Mouse (Mus musculus) kidney, embryonic 14.5 days (tissue): ENCODE measurements around the gene Med26. TPM values are rescaled to one million over a fixed set of nuclear protein-coding genes. Genes with fewer than 3 reads are reported as not detected.

Source experiments
- ATAC-seq: fragments of 200-750 bp; cut with Nextera tagmentation; 2 replicates; pipeline ENCODE4 v1.8.0; 2017; ENCODE audit warnings: moderate number of reproducible peaks, mild to moderate bottlenecking, moderate TSS enrichment, moderate library complexity; ENCODE audit not compliant: low FRiP score, low TSS enrichment
- H3K27ac ChIP-seq: fragments of 300-500 bp; sonication (generic); 2 replicates; pipeline ENCODE4 v1.5.1; 2014; ENCODE audit warnings: low read depth, mild to moderate bottlenecking, low read length, moderate library complexity, mixed read lengths
- H3K27me3 ChIP-seq: fragments of 300-500 bp; sonication (generic); 2 replicates; pipeline ENCODE4 v1.6.1; 2014; ENCODE audit warnings: mild to moderate bottlenecking, low read length; ENCODE audit not compliant: control insufficient read depth, insufficient read depth
- H3K36me3 ChIP-seq: fragments of 300-500 bp; sonication (generic); 2 replicates; pipeline ENCODE4 v1.6.1; 2014; ENCODE audit warnings: low read length, mixed read lengths; ENCODE audit not compliant: control insufficient read depth, insufficient read depth
- H3K4me1 ChIP-seq: fragments of 300-500 bp; sonication (generic); 2 replicates; pipeline ENCODE4 v1.6.1; 2014; ENCODE audit warnings: low read length, mixed read lengths; ENCODE audit not compliant: control insufficient read depth, insufficient read depth
- H3K4me2 ChIP-seq: fragments of 300-500 bp; sonication (generic); replicated peaks from 2 replicates; pipeline ENCODE4 v1.6.1; 2014; ENCODE audit warnings: low read depth, mild to moderate bottlenecking, low read length
- H3K4me3 ChIP-seq: fragments of 300-500 bp; sonication (generic); 2 replicates; pipeline ENCODE4 v1.5.1; 2014; ENCODE audit warnings: mild to moderate bottlenecking, low read length
- H3K9ac ChIP-seq: fragments of 300-500 bp; sonication (generic); 2 replicates; pipeline ENCODE4 v1.6.1; 2014; ENCODE audit warnings: low read depth, mild to moderate bottlenecking, low read length, moderate library complexity
- H3K9me3 ChIP-seq: fragments of 300-500 bp; sonication (generic); 2 replicates; pipeline ENCODE4 v1.6.1; 2016; ENCODE audit warnings: low read length; ENCODE audit not compliant: control insufficient read depth
- WGBS: fragments of 180-500 bp; shearing (Covaris S2); extraction: QIAGEN DNeasy Blood & Tissue Kit; methylation state at CpG from one replicate; pipeline ENCODE4 v1.1.7; 2014; 5-methylcytosine and 5-hydroxymethylcytosine counted together
- polyA plus RNA-seq: library from polyadenylated mRNA; unstranded; fragments of >200 nt; fragmentation: Nextera tagmentation; extraction: Ambion mirVana; gene quantifications from 2 replicates; pipeline ENCODE4 v1.2.1, GENCODE M21; 2014

Med26 gene
- polyA plus RNA-seq, 1 experiment from 2014 or later, result 15.8 TPM

DNA sequence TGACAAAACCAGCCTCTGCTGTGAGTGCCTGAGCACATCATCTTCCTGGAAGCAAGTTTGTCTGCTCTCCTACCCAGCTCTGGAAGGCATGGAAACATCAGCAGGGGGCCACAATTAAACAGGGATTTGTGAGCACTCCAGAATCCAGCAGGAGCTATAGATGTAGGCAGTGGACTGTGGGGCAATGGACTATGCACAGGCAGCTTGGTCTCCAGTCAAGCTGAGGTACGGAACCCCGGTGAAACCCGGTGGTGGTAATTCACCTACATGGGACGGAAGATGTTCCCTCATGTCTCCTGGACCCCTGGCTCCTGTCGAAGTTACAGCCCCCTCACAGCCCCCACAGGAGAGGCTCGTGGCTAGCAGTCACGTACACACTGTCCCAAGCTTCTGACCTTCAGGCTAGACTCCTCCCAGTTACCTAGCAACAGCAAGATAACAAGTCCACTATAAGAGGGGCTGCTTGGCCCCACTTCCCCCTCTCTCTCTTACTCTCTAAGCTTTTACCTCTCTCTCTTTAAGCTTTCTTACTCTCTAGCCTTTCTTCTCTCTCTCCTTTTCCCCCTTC is 30.6 kb downstream of the Med26 start:
- no peaks in the 10 kb centered on the region for H3K9me3 ChIP-seq
- H3K9ac ChIP-seq, result no peak overlapping the region
- no peaks in the 10 kb centered on the region; the same call in 1 of the 2 replicates for H3K36me3 ChIP-seq
- ATAC-seq, result no peak
- 72% methylated on average over 7 of the region's 7 CpGs for WGBS
- H3K4me2 ChIP-seq, result no peak overlapping the region
- no peaks in the 10 kb centered on the region for H3K4me1 ChIP-seq
- H3K4me3 ChIP-seq, result no peak overlapping the region
- no peaks in the 10 kb centered on the region for H3K27me3 ChIP-seq
- H3K27ac ChIP-seq, result no peak overlapping the region

DNA sequence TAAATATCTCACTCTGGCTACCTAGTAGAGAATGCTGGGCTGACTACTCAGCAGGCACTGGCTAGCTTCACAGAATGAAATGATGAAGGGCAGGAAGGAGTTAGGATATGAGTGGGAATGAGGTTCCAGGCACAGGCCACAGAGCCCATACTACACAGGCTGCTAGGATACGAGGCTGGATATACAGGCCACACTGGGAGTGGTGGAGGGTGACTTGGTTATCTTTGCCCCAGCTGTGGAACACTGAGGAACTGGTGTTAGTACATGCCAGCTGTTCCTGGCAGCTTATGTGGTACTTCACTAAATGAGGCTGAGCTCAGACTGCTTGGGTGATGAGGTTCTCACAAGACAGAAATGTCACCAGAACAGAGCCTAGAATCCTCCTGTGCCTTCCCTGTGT is 34.9 kb downstream of the Med26 start:
- H3K27me3 ChIP-seq, result no peaks in the 10 kb centered on the region
- no peaks in the 10 kb centered on the region for H3K9me3 ChIP-seq
- WGBS, result 84% methylated on average over 1 of the region's 1 CpGs
- no peaks in the 10 kb centered on the region for H3K4me1 ChIP-seq
- no peak for ATAC-seq
- no peak overlapping the region for H3K9ac ChIP-seq
- no peak overlapping the region for H3K4me2 ChIP-seq
- no peaks in the 10 kb centered on the region; the same call in 1 of the 2 replicates for H3K36me3 ChIP-seq
- H3K4me3 ChIP-seq, result no peak overlapping the region
- H3K27ac ChIP-seq, result no peak overlapping the region

DNA sequence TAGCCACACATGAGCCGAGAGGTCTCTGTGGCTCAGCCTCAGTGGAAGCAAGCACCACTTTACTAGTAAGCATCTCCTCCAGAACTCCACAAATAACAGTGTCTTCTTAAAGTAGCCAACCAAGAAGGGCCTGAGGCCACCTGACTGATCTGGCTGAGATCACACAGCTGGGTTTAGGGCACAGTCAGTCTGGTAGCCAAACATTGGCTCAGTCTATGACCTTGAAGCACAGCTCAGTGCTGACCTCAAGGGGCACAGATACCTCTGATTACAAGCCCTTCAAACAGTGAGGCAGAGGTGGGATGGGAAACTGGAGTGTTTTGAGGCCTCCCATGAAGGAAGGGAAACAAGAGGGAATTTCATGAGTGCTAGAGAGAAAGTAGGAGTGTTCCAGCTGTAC is 35.4 kb downstream of the Med26 start:
- H3K4me2 ChIP-seq, result no peak overlapping the region
- WGBS, result 90% methylated on average over 1 of the region's 1 CpGs
- H3K4me1 ChIP-seq, result no peaks in the 10 kb centered on the region
- no peaks in the 10 kb centered on the region for H3K9me3 ChIP-seq
- no peak overlapping the region for H3K27ac ChIP-seq
- H3K9ac ChIP-seq, result no peak overlapping the region
- no peak for ATAC-seq
- H3K36me3 ChIP-seq, result no peaks in the 10 kb centered on the region; the same call in 1 of the 2 replicates
- no peaks in the 10 kb centered on the region for H3K27me3 ChIP-seq
- H3K4me3 ChIP-seq, result no peak overlapping the region

DNA sequence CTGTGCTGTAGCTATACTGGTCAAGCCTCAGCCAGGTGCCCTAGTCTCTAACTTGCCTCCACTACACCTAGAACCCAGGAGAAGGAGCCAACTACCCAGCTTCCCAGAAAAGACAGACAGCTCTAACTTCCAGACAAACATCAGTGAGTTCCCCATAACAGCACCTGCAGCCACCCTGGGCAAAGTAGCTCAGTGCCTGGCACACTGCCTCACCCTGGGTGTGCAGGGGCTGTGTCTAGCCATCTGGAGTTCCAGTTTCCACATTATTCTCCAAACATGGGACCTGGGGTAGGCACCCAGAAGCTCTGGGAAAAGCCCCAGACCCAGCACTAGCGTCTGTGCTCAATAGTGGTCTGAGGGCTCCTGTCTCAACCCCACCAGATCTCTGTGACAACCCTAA is 40.6 kb downstream of the Med26 start:
- H3K27me3 ChIP-seq, result no peaks in the 10 kb centered on the region
- H3K27ac ChIP-seq, result no peak overlapping the region
- no peak overlapping the region for H3K9ac ChIP-seq
- WGBS, result 100% methylated on average over 1 of the region's 1 CpGs
- no peaks in the 10 kb centered on the region for H3K9me3 ChIP-seq
- ATAC-seq, result no peak
- H3K4me2 ChIP-seq, result no peak overlapping the region
- H3K36me3 ChIP-seq, result peaks cover 4% of the 10 kb centered on the region; the same call in 1 of the 2 replicates
- H3K4me3 ChIP-seq, result no peak overlapping the region
- no peaks in the 10 kb centered on the region for H3K4me1 ChIP-seq

DNA sequence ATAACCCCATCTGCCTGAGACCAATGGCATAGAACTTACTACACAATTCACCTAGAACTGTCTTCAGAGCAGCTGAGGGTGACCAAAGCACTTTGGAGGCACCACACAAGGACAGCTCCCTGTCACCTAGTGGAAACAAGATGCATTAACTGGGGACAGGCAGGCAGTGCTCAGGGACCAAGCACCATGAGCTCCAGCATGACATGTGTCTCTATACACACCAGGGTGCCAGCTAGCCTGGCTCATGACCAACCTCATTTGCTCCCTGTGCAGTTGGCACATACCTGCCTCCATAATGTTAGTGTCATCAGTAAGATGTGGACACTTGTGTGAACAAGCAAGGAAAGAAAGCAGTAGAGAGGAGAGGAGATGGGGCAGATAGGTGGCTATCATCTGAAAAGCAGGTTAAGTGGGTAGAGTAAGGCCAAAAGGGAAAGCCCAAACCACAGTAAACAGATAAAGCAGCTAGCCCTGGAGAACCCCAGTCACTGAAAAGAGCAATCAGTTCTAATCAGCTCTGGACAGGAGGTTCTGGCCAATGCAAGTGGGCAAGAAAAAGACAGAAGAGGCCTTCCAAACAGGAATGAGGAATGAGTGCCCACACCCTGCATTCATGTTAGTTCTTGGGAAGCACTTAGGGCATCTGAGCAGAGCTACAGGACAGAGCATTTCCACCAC is 43.3 kb downstream of the Med26 start:
- Histone ChIP-seq H3K4me3 (no peak overlapping the region), H3K36me3 (peaks cover 6% of the 10 kb centered on the region; the same call in 1 of the 2 replicates), H3K27me3 (no peaks in the 10 kb centered on the region), H3K9ac (no peak overlapping the region), H3K4me2 (no peak overlapping the region), H3K9me3 (no peaks in the 10 kb centered on the region), H3K4me1 (no peaks in the 10 kb centered on the region), H3K27ac (no peak overlapping the region)
- no peak for ATAC-seq

DNA sequence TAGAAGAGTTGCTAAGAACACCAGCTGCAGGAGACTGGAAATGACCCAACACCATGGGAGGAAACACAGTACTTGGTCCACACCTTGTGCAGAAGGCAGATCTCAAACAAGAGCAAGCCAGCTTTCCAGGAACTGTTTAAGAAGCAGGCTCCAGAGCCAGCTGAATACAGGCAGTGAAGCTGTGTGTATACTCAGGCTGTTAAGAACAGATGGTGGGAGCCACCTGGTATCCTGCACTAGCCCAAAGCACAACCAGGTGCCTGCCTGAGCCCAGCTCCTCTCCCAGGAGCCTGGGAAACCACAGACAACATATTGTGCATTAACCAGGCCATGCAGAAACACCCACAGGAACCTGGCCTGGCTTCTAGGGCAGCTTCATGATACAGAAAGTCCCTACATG is 43.9 kb downstream of the Med26 start:
- H3K27ac ChIP-seq, result no peak overlapping the region
- H3K4me2 ChIP-seq, result no peak overlapping the region
- no peaks in the 10 kb centered on the region for H3K4me1 ChIP-seq
- H3K9me3 ChIP-seq, result no peaks in the 10 kb centered on the region
- no peak overlapping the region for H3K4me3 ChIP-seq
- H3K9ac ChIP-seq, result no peak overlapping the region
- ATAC-seq, result no peak
- H3K36me3 ChIP-seq, result peaks cover 6% of the 10 kb centered on the region; the same call in 1 of the 2 replicates
- no peaks in the 10 kb centered on the region for H3K27me3 ChIP-seq

DNA sequence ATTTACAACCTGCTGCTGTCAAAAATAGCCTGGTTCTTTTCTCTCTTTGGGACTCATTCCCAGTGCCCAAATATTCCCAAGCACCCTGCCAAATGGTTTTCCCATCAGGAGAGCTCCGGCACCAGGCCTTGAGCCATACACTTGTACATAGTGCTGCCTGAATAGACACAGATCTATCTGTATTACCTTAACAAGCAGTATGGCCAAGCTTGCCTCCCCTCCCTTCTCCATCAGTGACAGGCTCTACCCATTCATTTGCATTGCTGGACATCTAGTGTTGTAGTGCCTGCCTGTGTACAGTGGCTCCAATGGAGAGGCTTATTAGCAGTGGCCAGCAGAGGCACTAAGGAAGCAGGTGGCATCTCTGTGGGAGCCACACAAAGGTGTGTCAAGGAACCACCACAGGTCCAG is 47.5 kb downstream of the Med26 start:
- H3K36me3 ChIP-seq, result peaks cover 22% of the 10 kb centered on the region
- no peak overlapping the region for H3K9ac ChIP-seq
- no peak for ATAC-seq
- H3K27me3 ChIP-seq, result no peaks in the 10 kb centered on the region
- H3K4me1 ChIP-seq, result no peaks in the 10 kb centered on the region
- H3K9me3 ChIP-seq, result no peaks in the 10 kb centered on the region
- no peak overlapping the region for H3K27ac ChIP-seq
- no peak overlapping the region for H3K4me2 ChIP-seq
- 100% methylated on average over 1 of the region's 1 CpGs for WGBS
- no peak overlapping the region for H3K4me3 ChIP-seq

DNA sequence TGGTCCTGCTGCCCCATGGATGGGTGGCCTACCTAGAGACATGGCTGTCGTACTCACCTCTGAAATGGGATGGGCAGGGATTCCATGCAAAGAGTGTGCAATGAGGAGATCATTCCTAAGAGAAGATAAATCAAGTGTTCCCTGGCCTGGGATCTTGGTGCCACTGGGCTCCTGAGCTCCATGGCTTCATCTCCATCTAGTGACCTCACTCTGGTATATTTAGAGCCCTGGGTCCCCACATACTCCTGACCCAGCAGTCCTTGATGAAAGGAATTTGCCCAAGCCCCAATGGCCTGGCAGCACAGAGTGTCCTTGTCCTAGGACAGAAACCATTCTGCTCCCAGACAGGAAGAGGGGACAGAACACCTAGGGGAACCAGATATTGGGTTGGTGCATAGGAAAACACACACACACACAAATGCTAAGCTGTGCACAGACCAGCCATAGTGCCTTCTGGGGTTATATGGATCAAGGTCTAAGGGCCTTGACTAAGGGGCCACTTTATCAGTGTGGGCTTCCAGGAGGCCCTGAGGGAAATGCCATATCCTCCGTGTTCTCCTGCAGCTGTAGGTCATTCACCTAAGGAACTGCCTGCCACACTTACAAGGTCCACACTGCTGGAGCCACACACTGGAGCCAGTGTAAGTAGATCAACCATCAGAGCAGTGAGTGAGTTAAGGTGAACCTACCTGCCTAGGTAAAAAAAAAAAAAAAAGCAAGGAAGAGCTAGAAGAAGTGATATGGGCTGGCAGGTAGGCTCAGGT is 48.4 kb downstream of the Med26 start:
- no peak for ATAC-seq
- no peaks in the 10 kb centered on the region for H3K27me3 ChIP-seq
- H3K4me2 ChIP-seq, result no peak overlapping the region
- peaks cover 29% of the 10 kb centered on the region for H3K36me3 ChIP-seq
- WGBS, result 90% methylated on average over 2 of the region's 2 CpGs
- no peaks in the 10 kb centered on the region for H3K9me3 ChIP-seq
- H3K4me1 ChIP-seq, result no peaks in the 10 kb centered on the region
- no peak overlapping the region for H3K27ac ChIP-seq
- no peak overlapping the region for H3K4me3 ChIP-seq
- H3K9ac ChIP-seq, result no peak overlapping the region

DNA sequence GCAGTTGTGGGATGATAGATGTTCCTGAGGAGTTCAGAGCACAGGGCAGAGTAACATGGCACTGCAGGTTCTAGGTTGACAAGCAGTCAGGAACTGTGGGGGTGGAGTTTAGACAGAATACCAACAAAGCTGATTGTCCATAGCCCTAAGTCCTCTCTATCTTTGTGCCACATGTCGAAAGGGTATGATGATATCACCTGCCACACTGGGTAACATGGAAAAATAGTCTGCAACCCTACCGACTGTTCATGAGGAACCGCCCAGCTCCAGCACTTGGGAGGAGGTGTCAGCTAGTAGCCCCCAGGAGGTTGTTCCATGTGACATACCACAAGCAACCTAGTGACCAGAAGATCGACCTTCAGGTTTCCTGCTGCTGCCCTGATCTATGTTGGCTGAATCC is 49.5 kb downstream of the Med26 start:
- H3K9me3 ChIP-seq, result no peaks in the 10 kb centered on the region
- H3K9ac ChIP-seq, result no peak overlapping the region
- no peak overlapping the region for H3K4me2 ChIP-seq
- ATAC-seq, result no peak
- H3K36me3 ChIP-seq, result peaks cover 29% of the 10 kb centered on the region
- no peak overlapping the region for H3K4me3 ChIP-seq
- H3K4me1 ChIP-seq, result peaks cover 8% of the 10 kb centered on the region
- 92% methylated on average over 4 of the region's 4 CpGs for WGBS
- H3K27me3 ChIP-seq, result no peaks in the 10 kb centered on the region
- no peak overlapping the region for H3K27ac ChIP-seq
